Mouse (Mus musculus): ENCODE data around the gene Gm28308. TPM values are rescaled to one million over a fixed set of nuclear protein-coding genes. Genes with fewer than 3 reads are reported as not detected.

Gm28308 gene
- polyA plus RNA-seq, 1 experiment: 0.78 TPM

DNA sequence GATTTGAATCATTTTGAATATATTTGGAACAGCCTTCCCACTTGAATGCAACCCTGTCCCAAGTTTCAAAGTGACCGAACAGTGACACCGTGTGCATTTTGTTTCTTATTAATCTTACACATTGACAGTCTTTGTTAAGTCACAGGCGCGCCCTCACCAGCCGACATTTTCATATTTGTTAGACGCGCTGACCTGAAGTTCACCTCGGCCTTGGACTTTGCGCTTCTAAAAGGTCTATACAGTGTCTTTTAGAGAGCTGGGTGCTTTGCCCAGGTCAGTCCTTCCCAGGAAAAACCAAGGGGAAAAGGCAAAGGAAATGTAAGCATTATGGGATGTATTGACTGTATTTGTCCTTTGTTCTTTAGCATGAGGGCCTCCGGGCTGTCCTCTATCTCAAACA lies 18.4 kb downstream of the Gm28308 start:
- WGBS: 46% methylated on average over 10 of the region's 10 CpGs
- no peaks in the 10 kb centered on the region for H3K27me3 ChIP-seq (replicated peaks; ENCODE audit: control insufficient read depth, insufficient read depth, low read length)
- DNase-seq: peak; percentile 59
- TF ChIP-seq CTCF (conservative IDR thresholded peaks at IDR 0.05; ENCODE audit: insufficient read depth, insufficient read length, low read depth, low read length): no peak
- no peak for TF ChIP-seq POLR2A (IDR thresholded peaks at IDR 0.05; ENCODE audit: low read depth, low read length)
- H3K36me3 ChIP-seq (ENCODE audit: control insufficient read depth, insufficient read depth, low read length): no peaks in the 10 kb centered on the region
- peaks cover 23% of the 10 kb centered on the region for H3K4me1 ChIP-seq (ENCODE audit: control insufficient read depth, insufficient read depth, low read length)
- no peak overlapping the region for H3K4me3 ChIP-seq (ENCODE audit: insufficient read depth, low read depth, low read length)
- no peak overlapping the region; the same call in 1 of the 2 replicates for H3K27ac ChIP-seq (ENCODE audit: insufficient read depth, low read depth, low read length)

DNA sequence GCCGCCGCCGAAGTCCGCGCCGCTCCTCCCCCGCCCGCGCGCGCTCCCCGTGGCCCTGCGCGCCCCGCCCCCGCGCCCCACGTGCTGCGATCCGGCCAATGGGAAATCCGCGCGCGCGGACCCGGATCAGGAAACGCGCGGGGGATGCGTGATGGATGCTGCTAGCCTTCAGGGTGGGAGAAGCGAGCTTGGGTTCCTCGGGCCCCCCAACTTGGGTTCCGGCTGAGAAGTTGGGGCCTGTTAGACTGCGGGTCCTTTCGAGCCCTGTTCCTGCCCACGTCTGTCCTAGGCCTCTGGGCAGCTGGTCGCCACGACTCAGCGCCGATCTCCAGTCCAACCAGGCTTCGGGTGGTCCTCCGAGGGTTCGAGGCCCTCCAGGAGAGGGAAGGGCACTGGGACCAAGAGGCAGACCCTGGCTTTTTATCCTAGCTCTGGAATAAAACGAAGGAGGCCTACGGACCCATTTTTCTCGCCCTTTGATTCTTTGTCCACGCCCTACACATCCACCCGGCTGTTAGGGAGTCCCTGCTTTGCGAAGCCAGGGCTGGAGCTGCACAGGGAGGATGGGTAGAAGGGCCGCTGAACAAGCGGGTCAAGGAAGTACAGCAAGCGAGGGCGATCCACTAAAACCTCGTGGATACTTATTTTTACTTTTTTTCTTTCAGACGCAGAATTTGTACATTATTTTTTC lies 21.1 kb downstream of the Gm28308 start:
- WGBS: 2% methylated on average over 42 of the region's 55 CpGs
- Histone ChIP-seq H3K4me1 (ENCODE audit: control insufficient read depth, insufficient read depth, low read length) (peaks cover 28% of the 10 kb centered on the region), H3K27me3 (replicated peaks; ENCODE audit: control insufficient read depth, insufficient read depth, low read length) (no peaks in the 10 kb centered on the region), H3K4me3 (ENCODE audit: insufficient read depth, low read depth, low read length) (peak overlapping the region; percentile 83), H3K36me3 (ENCODE audit: control insufficient read depth, insufficient read depth, low read length) (no peaks in the 10 kb centered on the region), H3K27ac (ENCODE audit: insufficient read depth, low read depth, low read length) (peak overlapping the region; percentile 27)
- no peak for TF ChIP-seq CTCF (conservative IDR thresholded peaks at IDR 0.05; ENCODE audit: insufficient read depth, insufficient read length, low read depth, low read length)
- TF ChIP-seq POLR2A (IDR thresholded peaks at IDR 0.05; ENCODE audit: low read depth, low read length): peak; percentile 26
- peak; percentile 95 for DNase-seq

DNA sequence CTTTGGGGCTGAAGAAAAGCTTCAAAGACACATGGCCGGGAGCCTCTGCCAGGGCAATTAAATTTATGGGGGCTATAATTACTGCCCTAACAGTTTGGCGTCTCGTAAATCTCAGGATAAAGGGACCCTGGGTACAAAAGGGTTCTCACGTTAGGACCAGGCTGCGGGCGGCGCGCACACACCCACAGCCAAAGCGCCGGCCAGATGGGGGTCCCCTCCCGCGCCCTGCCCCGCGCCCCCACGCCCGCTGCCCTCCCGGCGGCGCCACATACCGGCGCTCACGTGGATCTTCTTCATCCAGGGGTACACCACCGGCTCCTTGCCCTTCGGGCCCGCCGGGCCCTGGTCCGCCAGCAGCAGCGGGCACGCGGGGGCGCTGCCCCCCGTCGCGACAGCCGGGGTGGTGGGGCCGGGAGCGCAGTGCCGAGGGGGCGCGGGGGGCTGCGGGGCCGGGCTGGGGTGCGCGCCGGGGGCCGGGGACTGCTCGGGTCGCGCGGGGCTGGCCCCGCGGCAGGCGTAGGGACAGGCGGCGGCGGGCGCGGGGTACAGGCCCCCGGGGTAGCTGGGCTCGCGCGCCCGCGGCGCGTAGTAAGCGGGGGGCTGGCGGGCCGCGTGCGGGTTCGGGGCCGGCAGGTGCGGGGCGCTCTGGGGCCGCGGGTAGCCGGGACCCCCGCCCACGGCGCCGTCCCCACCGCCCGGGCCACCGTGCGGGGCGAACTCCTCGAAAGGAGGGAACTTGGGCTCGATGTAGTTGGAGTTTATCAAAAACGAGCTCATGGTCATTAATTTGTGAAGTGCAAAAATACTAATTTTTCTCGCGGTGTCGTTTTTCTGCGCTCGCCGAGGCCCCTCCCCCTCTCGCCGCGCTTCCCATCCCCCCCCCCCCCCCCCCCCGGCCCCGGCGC lies 22.0 kb downstream of the Gm28308 start, which contains the start of gene Hoxa4:
TSS of gene Hoxa4 (minus strand) at position 848 of the 905 bp plus-strand sequence.
- no peak for TF ChIP-seq POLR2A (IDR thresholded peaks at IDR 0.05; ENCODE audit: low read depth, low read length)
- no peak for TF ChIP-seq CTCF (conservative IDR thresholded peaks at IDR 0.05; ENCODE audit: insufficient read depth, insufficient read length, low read depth, low read length)
- Histone ChIP-seq H3K4me1 (ENCODE audit: control insufficient read depth, insufficient read depth, low read length) (peaks cover 26% of the 10 kb centered on the region), H3K27me3 (replicated peaks; ENCODE audit: control insufficient read depth, insufficient read depth, low read length) (no peaks in the 10 kb centered on the region), H3K36me3 (ENCODE audit: control insufficient read depth, insufficient read depth, low read length) (no peaks in the 10 kb centered on the region), H3K27ac (ENCODE audit: insufficient read depth, low read depth, low read length) (peak within 1 kb of the TSS; percentile 62), H3K4me3 (ENCODE audit: insufficient read depth, low read depth, low read length) (peak within 1 kb of the TSS; percentile 83)
- 3% methylated on average over 89 of the region's 102 CpGs for WGBS
- no peak for DNase-seq

DNA sequence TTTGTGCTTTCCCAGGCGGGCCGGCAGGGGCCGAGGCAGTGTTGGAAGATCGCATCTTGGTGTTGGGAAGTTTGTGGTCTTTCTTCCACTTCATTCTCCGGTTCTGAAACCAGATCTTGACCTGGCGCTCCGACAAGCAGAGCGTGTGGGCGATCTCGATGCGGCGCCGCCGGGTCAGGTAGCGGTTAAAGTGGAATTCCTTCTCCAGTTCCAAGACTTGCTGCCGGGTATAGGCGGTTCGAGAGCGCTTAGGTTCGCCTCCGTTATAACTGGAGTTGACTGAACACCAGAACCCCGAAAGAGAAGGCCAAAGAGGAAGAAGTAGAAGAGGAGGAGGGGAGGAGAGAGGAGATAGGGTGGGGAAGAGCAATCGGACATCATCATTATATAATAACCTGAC lies 22.7 kb downstream of the Gm28308 start:
- Histone ChIP-seq H3K4me1 (ENCODE audit: control insufficient read depth, insufficient read depth, low read length) (peaks cover 32% of the 10 kb centered on the region), H3K27ac (ENCODE audit: insufficient read depth, low read depth, low read length) (peak overlapping the region; percentile 19; the same call in 1 of the 2 replicates), H3K4me3 (ENCODE audit: insufficient read depth, low read depth, low read length) (no peak overlapping the region), H3K36me3 (ENCODE audit: control insufficient read depth, insufficient read depth, low read length) (no peaks in the 10 kb centered on the region), H3K27me3 (replicated peaks; ENCODE audit: control insufficient read depth, insufficient read depth, low read length) (no peaks in the 10 kb centered on the region)
- no peak for TF ChIP-seq CTCF (conservative IDR thresholded peaks at IDR 0.05; ENCODE audit: insufficient read depth, insufficient read length, low read depth, low read length)
- TF ChIP-seq POLR2A (IDR thresholded peaks at IDR 0.05; ENCODE audit: low read depth, low read length): no peak
- DNase-seq: peak; percentile 41
- WGBS: 29% methylated on average over 23 of the region's 23 CpGs

DNA sequence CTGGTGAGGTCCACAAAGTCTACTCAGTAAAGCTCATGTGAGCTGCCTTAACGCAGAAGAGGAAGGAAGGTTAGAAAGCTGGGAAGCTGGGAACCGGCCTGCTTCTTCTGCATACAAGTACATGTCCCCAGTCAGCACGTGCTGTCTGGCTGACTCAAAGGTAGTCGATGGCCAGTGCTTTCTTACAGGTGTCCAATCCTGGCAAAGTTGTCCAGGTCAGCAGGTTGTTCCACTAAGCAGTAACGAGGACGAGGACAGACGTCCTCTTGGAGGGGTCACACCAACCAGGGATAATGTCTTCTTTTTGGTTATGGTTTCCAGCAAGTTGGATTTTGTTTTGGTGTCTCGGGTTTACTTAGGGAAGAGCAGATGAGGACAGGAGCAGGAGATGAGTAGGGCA lies 23.2 kb downstream of the Gm28308 start:
- WGBS: 41% methylated on average over 8 of the region's 8 CpGs
- Histone ChIP-seq H3K27ac (ENCODE audit: insufficient read depth, low read depth, low read length) (peak overlapping the region; percentile 19), H3K27me3 (replicated peaks; ENCODE audit: control insufficient read depth, insufficient read depth, low read length) (no peaks in the 10 kb centered on the region), H3K36me3 (ENCODE audit: control insufficient read depth, insufficient read depth, low read length) (no peaks in the 10 kb centered on the region), H3K4me1 (ENCODE audit: control insufficient read depth, insufficient read depth, low read length) (peaks cover 31% of the 10 kb centered on the region), H3K4me3 (ENCODE audit: insufficient read depth, low read depth, low read length) (no peak overlapping the region)
- peak; percentile 64 for DNase-seq
- TF ChIP-seq POLR2A (IDR thresholded peaks at IDR 0.05; ENCODE audit: low read depth, low read length): no peak
- TF ChIP-seq CTCF (conservative IDR thresholded peaks at IDR 0.05; ENCODE audit: insufficient read depth, insufficient read length, low read depth, low read length): no peak

DNA sequence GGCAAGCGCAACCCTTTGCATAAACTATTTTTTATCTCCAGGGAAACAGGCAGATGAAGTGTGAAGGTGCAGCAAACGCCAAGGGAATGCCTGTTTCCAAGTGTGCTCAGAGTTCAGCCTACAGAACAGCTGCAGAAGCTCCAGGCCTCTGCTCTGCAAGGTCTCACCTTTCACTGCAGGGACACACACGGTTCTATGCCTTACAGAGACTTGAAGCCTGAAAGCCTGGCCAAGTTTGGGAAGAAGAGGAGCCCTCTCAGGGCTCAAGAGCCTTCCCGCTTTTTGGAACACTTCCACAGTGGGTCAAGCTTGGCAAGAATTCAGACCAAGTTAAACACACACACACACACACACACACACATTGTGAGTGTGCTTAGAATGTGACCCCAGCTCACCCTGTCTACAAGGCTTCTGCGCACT lies 24.0 kb downstream of the Gm28308 start:
- TF ChIP-seq POLR2A (IDR thresholded peaks at IDR 0.05; ENCODE audit: low read depth, low read length) (no peak), CTCF (conservative IDR thresholded peaks at IDR 0.05; ENCODE audit: insufficient read depth, insufficient read length, low read depth, low read length) (no peak)
- Histone ChIP-seq H3K27me3 (replicated peaks; ENCODE audit: control insufficient read depth, insufficient read depth, low read length) (no peaks in the 10 kb centered on the region), H3K36me3 (ENCODE audit: control insufficient read depth, insufficient read depth, low read length) (no peaks in the 10 kb centered on the region), H3K4me3 (ENCODE audit: insufficient read depth, low read depth, low read length) (no peak overlapping the region), H3K27ac (ENCODE audit: insufficient read depth, low read depth, low read length) (0 out of 2 replicates have a peak overlapping the region, but pooled peaks have one; percentile 1), H3K4me1 (ENCODE audit: control insufficient read depth, insufficient read depth, low read length) (peaks cover 35% of the 10 kb centered on the region)
- DNase-seq: peak; percentile 60
- 25% methylated on average over 5 of the region's 5 CpGs for whole genome bisulfite sequencing

DNA sequence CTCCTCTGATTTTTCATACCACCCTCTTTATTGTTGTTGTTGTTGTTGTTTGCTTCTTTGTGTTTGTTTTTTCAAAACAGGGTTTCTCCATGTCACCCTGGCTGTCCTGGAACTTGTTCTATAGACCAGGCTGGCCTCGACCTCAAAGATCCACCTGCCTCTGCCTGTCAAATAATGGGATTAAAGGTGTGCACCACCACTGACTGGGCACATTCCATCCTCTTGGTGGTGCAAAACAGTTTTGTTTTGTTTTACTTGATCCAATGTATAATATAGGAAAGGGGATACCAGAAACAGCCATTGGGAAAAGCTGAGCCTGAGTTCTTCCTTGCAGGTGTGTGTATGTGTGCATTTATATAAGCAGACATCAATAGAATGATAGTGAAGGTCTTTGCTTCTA lies 26.6 kb downstream of the Gm28308 start:
- Histone ChIP-seq H3K4me1 (ENCODE audit: control insufficient read depth, insufficient read depth, low read length) (peaks cover 36% of the 10 kb centered on the region), H3K36me3 (ENCODE audit: control insufficient read depth, insufficient read depth, low read length) (no peaks in the 10 kb centered on the region), H3K4me3 (ENCODE audit: insufficient read depth, low read depth, low read length) (no peak overlapping the region), H3K27me3 (replicated peaks; ENCODE audit: control insufficient read depth, insufficient read depth, low read length) (no peaks in the 10 kb centered on the region), H3K27ac (ENCODE audit: insufficient read depth, low read depth, low read length) (no peak overlapping the region)
- no peak for TF ChIP-seq CTCF (conservative IDR thresholded peaks at IDR 0.05; ENCODE audit: insufficient read depth, insufficient read length, low read depth, low read length)
- no peak for TF ChIP-seq POLR2A (IDR thresholded peaks at IDR 0.05; ENCODE audit: low read depth, low read length)
- 60% methylated on average over 1 of the region's 1 CpGs for WGBS
- DNase-seq: peak; percentile 25

Data from kidney, adult 2 months (tissue).